Mouse (Mus musculus) liver, embryonic 14.5 days (tissue): ENCODE measurements around the gene 4931406P16Rik.

Experiments used
- CTCF ChIP-seq: IDR thresholded peaks from 2 replicates; pipeline ENCODE4 v1.5.1; 2016; ENCODE audit warnings: antibody characterized with exemption, low read depth, control low read depth
- EP300 ChIP-seq: IDR thresholded peaks from 2 replicates; pipeline ENCODE4 v1.6.1; 2016; ENCODE audit warnings: antibody characterized with exemption, low read depth

DNA sequence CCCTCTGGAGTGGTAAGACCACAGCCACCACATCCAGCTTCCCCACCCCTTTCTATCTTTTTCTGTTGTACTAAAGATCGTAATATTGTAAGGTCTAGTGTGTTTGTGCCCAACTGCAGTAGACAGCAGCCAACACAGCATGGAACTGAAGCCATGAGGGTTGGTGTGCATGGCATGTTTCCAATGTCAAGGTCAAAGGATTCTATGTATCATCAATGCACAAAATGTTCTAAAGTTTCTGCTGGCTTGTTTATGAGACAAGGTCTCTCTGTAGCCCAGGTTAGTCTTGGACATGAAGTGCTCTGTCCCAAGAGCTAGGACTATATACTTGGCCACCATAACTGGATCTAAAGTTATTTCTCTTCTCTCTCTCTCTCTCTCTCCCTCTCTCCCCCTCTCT is 11.5 kb upstream of the 4931406P16Rik start:
- TF ChIP-seq EP300 = no peak
- TF ChIP-seq CTCF = no peak
